Mouse (Mus musculus) heart, postnatal 0 days (tissue): Measurements from ENCODE around the gene Smtn. TPM values are rescaled to one million over a fixed set of nuclear protein-coding genes. Genes with fewer than 3 reads are reported as not detected.

Experiments
- ATAC-seq: fragments of 200-750 bp; cut with Nextera tagmentation; 2 replicates; pipeline ENCODE4 v1.8.0; 2017; ENCODE audit warnings: low read depth, moderate number of reproducible peaks, moderate library complexity; ENCODE audit not compliant: insufficient read depth
- DNase-seq: peaks from one replicate; pipeline ENCODE4 v3.0.0-alpha.2; 2016; ENCODE audit warnings: low spot score
- H3K27ac ChIP-seq: fragments of 300-500 bp; sonication (generic); 2 replicates; pipeline ENCODE4 v1.5.1; 2014; ENCODE audit warnings: low read depth, mild to moderate bottlenecking
- H3K27me3 ChIP-seq: fragments of 300-500 bp; sonication (generic); 2 replicates; pipeline ENCODE4 v1.6.1; 2014; ENCODE audit warnings: low read length, mixed read lengths; ENCODE audit not compliant: control insufficient read depth, insufficient read depth
- H3K36me3 ChIP-seq: fragments of 300-500 bp; sonication (generic); replicated peaks from 2 replicates; pipeline ENCODE4 v1.6.1; 2014; ENCODE audit warnings: low read length, mixed read lengths; ENCODE audit not compliant: control insufficient read depth, insufficient read depth
- H3K4me1 ChIP-seq: fragments of 300-500 bp; sonication (generic); 2 replicates; pipeline ENCODE4 v1.6.1; 2014; ENCODE audit warnings: antibody characterized with exemption; ENCODE audit not compliant: control insufficient read depth, insufficient read depth
- H3K4me2 ChIP-seq: fragments of 300-500 bp; sonication (generic); 2 replicates; pipeline ENCODE4 v1.6.1; 2014; ENCODE audit warnings: low read depth, mild to moderate bottlenecking, low read length, moderate library complexity
- H3K4me3 ChIP-seq: fragments of 300-500 bp; sonication (generic); 2 replicates; pipeline ENCODE4 v1.5.1; 2014; ENCODE audit warnings: low read depth, low read length
- H3K9ac ChIP-seq: fragments of 300-500 bp; sonication (generic); replicated peaks from 2 replicates; pipeline ENCODE4 v1.6.1; 2014; ENCODE audit warnings: low read depth, low read length, mixed read lengths
- H3K9me3 ChIP-seq: fragments of 300-500 bp; sonication (generic); replicated peaks from 2 replicates; pipeline ENCODE4 v1.6.1; 2016; ENCODE audit warnings: low read length; ENCODE audit not compliant: control insufficient read depth
- CTCF ChIP-seq: IDR thresholded peaks from 2 replicates; pipeline ENCODE4 v1.5.1; 2016; ENCODE audit warnings: antibody characterized with exemption, control low read depth, low read depth
- EP300 ChIP-seq: IDR thresholded peaks from 2 replicates; pipeline ENCODE4 v1.6.1; 2016; ENCODE audit warnings: antibody characterized with exemption, low read depth
- WGBS: fragments of 180-500 bp; shearing (Covaris S2); extraction: QIAGEN DNeasy Blood & Tissue Kit; methylation state at CpG from one replicate; pipeline ENCODE4 v1.1.7; 2014; 5-methylcytosine and 5-hydroxymethylcytosine counted together
- polyA plus RNA-seq: library from polyadenylated mRNA; unstranded; fragments of >200 nt; fragmentation: Nextera tagmentation; extraction: Ambion mirVana; gene quantifications from 2 replicates; pipeline ENCODE4 v1.2.1, GENCODE M21; 2015
- total RNA-seq: library from RNA; depleted of rRNA; stranded (reverse); fragments of >200 nt; gene quantifications from 2 replicates; pipeline ENCODE4 v1.2.3, GENCODE M21; 2014; ENCODE audit warnings: low replicate concordance

Gene Smtn
- total and polyA plus RNA-seq, 2 experiments from 2014 or later = 94.2 to 104 TPM

DNA sequence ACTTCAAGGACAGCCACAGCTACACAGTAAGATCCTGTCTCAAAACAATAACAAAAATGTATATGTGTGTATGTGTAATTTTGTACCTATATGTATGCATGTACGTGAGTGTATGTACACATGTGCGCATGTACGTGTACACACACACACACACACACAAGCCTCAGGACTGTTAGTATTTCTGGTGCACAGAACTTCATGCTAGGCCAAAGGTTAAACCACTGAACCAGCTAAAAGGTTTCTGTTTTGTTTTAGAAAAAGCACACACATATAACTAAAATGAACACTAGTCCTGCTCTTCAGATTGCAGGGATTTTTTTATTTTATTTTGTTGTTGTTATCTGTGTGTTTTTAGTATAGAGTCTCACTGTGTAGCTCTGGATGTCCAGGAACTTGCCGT lies 41.5 kb upstream of the Smtn start:
- no peaks in the 10 kb centered on the region for H3K36me3 ChIP-seq
- H3K4me3 ChIP-seq = no peak overlapping the region
- 95% methylated on average over 4 of the region's 4 CpGs for WGBS
- DNase-seq = no peak
- H3K4me2 ChIP-seq = no peak overlapping the region
- H3K4me1 ChIP-seq = no peaks in the 10 kb centered on the region
- no peak overlapping the region for H3K9ac ChIP-seq
- no peak for ATAC-seq
- no peak overlapping the region for H3K27ac ChIP-seq
- no peak for TF ChIP-seq CTCF
- TF ChIP-seq EP300 = no peak
- H3K9me3 ChIP-seq = no peaks in the 10 kb centered on the region
- H3K27me3 ChIP-seq = no peaks in the 10 kb centered on the region

DNA sequence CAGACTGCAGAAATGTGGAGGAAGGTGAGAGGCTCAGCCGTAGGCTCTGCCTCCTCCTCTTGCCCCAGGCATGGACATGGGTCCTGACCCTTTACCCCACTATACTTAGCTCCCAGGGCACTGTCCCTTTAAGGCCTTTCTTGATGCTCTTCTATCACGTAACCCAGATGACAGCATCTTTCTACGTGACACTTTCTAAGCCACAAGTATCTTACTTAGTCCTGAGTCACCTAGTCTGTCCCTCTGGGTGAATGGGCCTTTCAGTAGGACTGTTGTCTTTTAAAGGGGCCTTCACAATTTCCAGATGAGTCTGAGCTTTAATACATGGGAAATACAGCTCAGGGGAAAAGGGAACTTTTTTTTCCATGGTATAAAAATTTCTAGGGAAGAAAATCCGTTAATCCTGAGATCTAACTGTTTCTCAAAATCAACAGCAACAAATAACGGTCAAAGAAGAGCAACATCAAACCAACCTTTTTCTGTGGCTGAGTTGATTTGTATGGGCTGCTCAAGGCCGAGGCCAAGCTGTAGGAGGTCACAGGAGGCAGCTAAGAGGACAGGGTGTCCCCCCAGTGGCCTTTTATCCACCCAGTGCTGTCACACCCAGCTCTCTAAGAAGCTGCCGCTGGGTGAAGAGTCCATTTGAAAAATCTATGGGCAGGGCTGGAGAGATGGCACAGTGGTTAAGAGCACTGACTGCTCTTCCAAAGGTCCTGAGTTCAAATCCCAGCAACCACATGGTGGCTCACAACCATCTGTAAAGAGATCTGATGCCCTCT lies 40.1 kb upstream of the Smtn start:
- H3K4me1 ChIP-seq = no peaks in the 10 kb centered on the region
- no peak for DNase-seq
- no peak overlapping the region for H3K9ac ChIP-seq
- no peak overlapping the region for H3K27ac ChIP-seq
- WGBS = 49% methylated on average over 7 of the region's 7 CpGs
- H3K27me3 ChIP-seq = no peaks in the 10 kb centered on the region
- H3K4me3 ChIP-seq = no peak overlapping the region
- no peak for ATAC-seq
- no peaks in the 10 kb centered on the region for H3K36me3 ChIP-seq
- no peaks in the 10 kb centered on the region for H3K9me3 ChIP-seq
- TF ChIP-seq EP300 = no peak
- TF ChIP-seq CTCF = no peak
- H3K4me2 ChIP-seq = no peak overlapping the region

DNA sequence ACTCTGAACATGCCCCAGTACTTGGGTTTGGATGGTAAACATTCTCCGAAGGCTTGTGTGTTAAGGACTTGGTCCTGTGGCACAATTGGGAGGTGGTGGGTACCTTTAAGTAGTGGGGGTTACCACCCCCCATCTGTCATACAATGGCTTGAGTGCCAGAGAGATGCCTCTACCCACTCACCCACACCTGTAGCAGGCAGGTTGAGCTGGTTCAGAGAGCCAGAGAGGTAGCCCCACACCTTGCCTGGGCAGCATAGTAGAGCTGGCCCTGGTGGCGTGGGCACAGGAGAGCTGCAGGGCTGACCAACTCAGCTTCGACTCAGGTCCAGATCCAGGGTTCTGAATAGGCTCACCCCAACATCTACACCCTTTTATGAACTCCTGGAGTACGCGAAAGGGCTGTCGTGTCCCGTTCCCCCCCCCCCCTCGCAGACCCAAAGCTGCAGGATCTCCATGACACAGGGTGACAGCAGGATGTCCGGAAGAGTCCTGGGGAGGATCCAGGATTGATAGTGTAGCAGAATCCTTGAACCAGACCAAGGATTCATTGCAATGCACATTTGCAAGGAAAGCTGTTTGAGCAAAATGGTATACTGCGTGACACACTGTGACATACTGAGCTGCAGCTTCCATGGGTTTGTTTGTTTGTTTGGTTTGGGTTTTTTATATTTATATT lies 37.8 kb upstream of the Smtn start:
- H3K27me3 ChIP-seq = no peaks in the 10 kb centered on the region
- H3K4me2 ChIP-seq = no peak overlapping the region
- no peaks in the 10 kb centered on the region for H3K36me3 ChIP-seq
- DNase-seq = no peak
- no peaks in the 10 kb centered on the region for H3K9me3 ChIP-seq
- 71% methylated on average over 10 of the region's 10 CpGs for WGBS
- no peak overlapping the region for H3K9ac ChIP-seq
- H3K27ac ChIP-seq = no peak overlapping the region
- H3K4me1 ChIP-seq = peaks cover 6% of the 10 kb centered on the region; the same call in 1 of the 2 replicates
- no peak overlapping the region for H3K4me3 ChIP-seq
- ATAC-seq = no peak
- TF ChIP-seq CTCF = no peak

DNA sequence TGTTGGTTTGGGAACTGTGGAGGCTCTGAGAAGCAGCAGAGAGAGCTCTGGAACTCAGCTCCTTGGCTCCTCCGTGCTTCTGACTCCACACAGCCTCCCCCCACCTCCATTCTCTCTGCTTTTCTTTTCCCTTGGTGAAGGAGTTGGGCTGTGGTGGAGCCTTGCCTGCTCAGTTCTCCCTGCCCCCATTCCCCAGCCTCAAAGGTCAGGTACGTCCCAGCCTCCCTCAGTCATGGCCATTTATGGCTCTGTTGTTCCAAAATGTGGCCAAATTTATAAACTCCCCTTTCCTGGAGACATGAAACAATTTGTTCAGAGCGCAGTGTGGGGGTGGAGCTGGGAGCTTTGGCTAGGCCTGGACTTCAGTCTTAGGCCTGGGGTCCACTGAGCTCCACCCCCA lies 34.8 kb upstream of the Smtn start:
- Histone ChIP-seq H3K4me1 (peaks cover 11% of the 10 kb centered on the region), H3K36me3 (no peaks in the 10 kb centered on the region), H3K9me3 (no peaks in the 10 kb centered on the region), H3K27ac (peak overlapping the region; percentile 89), H3K9ac (no peak overlapping the region), H3K4me3 (no peak overlapping the region), H3K27me3 (no peaks in the 10 kb centered on the region), H3K4me2 (no peak overlapping the region)
- ATAC-seq (no peak), DNase-seq (no peak)
- no peak for TF ChIP-seq EP300
- TF ChIP-seq CTCF = no peak
- 42% methylated on average over 3 of the region's 3 CpGs for WGBS

- TF ChIP-seq CTCF (no peak), EP300 (peak; percentile 96)
- WGBS = 17% methylated on average over 9 of the region's 9 CpGs
- no peaks in the 10 kb centered on the region for H3K9me3 ChIP-seq
- no peaks in the 10 kb centered on the region for H3K36me3 ChIP-seq
- H3K4me1 ChIP-seq = peaks cover 11% of the 10 kb centered on the region
- ATAC-seq = peak; percentile 91
- no peak overlapping the region for H3K4me3 ChIP-seq
- no peak overlapping the region for H3K9ac ChIP-seq
- H3K27ac ChIP-seq = peak overlapping the region; percentile 89
- no peaks in the 10 kb centered on the region for H3K27me3 ChIP-seq
- H3K4me2 ChIP-seq = no peak overlapping the region
- peak; percentile 87 for DNase-seq
Observed at GRCm38 (mm10) chr11:3573092-3573491, 32.7 kb upstream of the Smtn start.
